Mouse (Mus musculus): ENCODE results near the gene B3gnt9. TPM values are rescaled to one million over a fixed set of nuclear protein-coding genes. Genes with fewer than 3 reads are reported as not detected.
A peak's percentile ranks its signal among the peaks of the same experiment; 100 is the strongest.
"Not testable (repeated sequence)": the region's sequence is repeated elsewhere in the genome, so short reads cannot be mapped to it uniquely, and the experiment has no call there.

The B3gnt9 gene
- polyA plus RNA-seq, 1 experiment from 2014 or later, result 13.5 TPM

GRCm38 (mm10) chr8:105291802-105292201 is 36.8 kb upstream of the B3gnt9 start:
- H3K4me2 ChIP-seq; H3K4me3 ChIP-seq (replicated peaks); H3K36me3 ChIP-seq; H3K9ac ChIP-seq; ATAC-seq (replicated peaks; ENCODE audit: low FRiP score); H3K27ac ChIP-seq; H3K9me3 ChIP-seq (replicated peaks): not testable (repeated sequence)
- 68% methylated on average over 3 of the region's 3 CpGs for WGBS
- peaks cover 39% of the 10 kb centered on the region for H3K4me1 ChIP-seq
- H3K27me3 ChIP-seq, result peaks cover 11% of the 10 kb centered on the region

DNA sequence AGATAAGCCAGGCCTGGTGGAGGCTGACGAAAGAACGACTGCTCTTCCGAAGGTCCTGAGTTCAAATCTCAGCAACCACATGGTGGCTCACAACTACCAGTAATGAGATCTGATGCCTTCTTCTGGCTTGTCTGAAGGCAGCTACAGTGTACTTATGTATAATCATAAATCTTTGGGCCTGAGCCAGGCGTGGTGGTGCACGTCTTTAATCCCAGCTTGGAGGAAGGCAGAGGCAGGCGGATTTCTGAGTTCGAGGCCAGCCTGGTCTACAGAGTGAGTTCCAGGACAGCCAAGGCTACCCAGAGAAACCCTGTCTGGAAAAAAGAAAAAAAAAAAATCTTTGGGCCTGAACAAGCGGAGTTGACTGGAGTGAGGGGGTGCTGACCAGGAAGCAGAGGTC is 36.4 kb upstream of the B3gnt9 start:
- not testable (repeated sequence) for ATAC-seq (replicated peaks; ENCODE audit: low FRiP score); H3K4me3 ChIP-seq (replicated peaks); H3K4me2 ChIP-seq; H3K9ac ChIP-seq; H3K9me3 ChIP-seq (replicated peaks); H3K36me3 ChIP-seq; H3K27ac ChIP-seq
- 82% methylated on average over 8 of the region's 8 CpGs for WGBS
- peaks cover 11% of the 10 kb centered on the region for H3K27me3 ChIP-seq
- peaks cover 35% of the 10 kb centered on the region for H3K4me1 ChIP-seq

DNA sequence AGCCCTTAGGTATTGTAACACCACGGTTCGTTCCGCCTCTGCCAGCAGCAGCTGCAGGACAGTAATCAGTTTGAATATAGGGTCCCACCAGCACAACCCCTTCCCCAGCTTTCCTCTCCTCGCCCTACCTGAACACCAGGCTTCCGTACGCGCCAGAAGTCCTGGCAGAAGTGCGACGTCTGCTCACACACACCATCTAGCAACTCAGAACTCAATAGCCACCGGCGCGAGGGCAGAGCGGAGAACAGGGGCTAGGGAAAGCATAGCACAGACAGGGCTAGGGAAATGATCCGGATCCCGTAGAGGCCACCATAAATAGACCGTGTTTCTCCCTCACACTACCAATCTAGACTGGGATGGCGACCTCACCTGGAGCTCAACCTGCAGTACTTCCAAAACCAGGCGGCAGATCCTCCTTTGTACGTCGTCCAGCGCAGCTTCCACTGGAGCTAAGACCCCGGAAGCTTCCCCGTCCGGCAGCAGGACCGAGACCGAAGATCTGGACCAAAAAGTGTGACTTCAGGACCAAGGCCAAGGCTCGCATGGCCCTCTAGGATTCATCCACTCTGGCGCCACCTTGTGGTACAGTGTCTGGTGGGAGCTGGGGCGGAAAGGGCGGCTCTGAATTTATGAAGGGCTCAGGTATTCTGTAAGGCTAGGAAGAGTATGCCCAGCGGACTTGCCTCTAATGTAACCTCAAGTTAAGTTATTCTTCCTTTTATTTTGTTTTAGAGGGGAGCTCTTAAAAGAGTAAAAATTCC is 35.8 kb upstream of the B3gnt9 start:
- Histone ChIP-seq H3K4me2 (peak overlapping the region; percentile 87), H3K9ac (no peak overlapping the region), H3K4me3 (replicated peaks) (peak overlapping the region; percentile 59), H3K4me1 (peaks cover 32% of the 10 kb centered on the region), H3K27me3 (peaks cover 11% of the 10 kb centered on the region), H3K27ac (no peak overlapping the region), H3K36me3 (no peaks in the 10 kb centered on the region), H3K9me3 (replicated peaks) (no peaks in the 10 kb centered on the region)
- no peak for ATAC-seq (replicated peaks; ENCODE audit: low FRiP score)
- 8% methylated on average over 31 of the region's 31 CpGs for WGBS

- H3K4me3 ChIP-seq (replicated peaks), result peak within 1 kb of the TSS; percentile 59
- H3K27me3 ChIP-seq, result peaks cover 11% of the 10 kb centered on the region
- 2% methylated on average over 43 of the region's 43 CpGs for WGBS
- no peaks in the 10 kb centered on the region for H3K36me3 ChIP-seq
- H3K27ac ChIP-seq, result peak within 1 kb of the TSS; percentile 85
- H3K4me2 ChIP-seq, result peak within 1 kb of the TSS; percentile 87
- ATAC-seq (replicated peaks; ENCODE audit: low FRiP score), result peak; percentile 15
- peak within 1 kb of the TSS; percentile 47 for H3K9ac ChIP-seq
- peaks cover 32% of the 10 kb centered on the region for H3K4me1 ChIP-seq
- H3K9me3 ChIP-seq (replicated peaks), result no peaks in the 10 kb centered on the region
Observed at GRCm38 (mm10) chr8:105289805-105290460, 35.0 kb upstream of the B3gnt9 start, which contains the start of gene 4931428F04Rik. Gene 4931428F04Rik, minus strand, starts transcription at chr8:105289864.

DNA sequence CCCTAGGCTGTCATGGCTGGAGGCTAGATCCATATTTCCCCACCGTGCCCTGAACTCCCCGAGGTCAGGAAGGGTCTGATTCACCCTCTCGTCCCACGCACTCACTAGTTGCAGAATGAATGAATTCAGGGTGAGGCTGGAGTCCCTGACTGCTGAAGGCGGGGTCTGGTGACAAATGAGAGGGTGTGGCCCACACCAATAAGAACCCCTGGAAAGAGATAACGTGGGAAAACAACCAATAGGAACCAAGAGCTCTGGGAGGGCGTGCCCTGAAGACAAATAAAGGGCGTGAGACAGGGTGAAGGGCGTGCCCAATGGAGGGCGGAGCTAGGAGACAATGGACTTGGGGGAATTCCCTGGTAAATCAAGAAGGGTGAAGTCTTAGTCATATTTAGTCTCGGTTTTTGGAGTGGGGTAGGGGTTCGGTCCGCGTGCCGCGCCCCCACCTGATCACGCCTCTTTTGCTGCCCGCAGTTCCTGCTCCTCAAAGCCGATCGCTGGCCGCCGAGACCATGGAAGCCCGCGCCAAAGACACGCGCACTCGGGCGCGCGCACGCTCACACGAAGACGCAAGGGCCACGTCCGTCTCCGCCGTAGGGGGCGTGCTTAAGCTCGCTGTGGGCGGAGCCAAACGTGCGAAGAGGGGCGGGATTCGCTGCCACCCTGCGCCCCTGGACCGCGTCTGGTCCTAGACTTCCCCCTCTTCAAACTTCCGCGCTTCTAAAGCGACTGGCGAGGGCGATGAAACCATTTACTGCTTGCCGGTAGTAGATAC is 34.2 kb upstream of the B3gnt9 start:
- peaks cover 29% of the 10 kb centered on the region for H3K4me1 ChIP-seq

GRCm38 (mm10) chr8:105288231-105288630 is 33.3 kb upstream of the B3gnt9 start:
- peak overlapping the region; percentile 87 for H3K4me2 ChIP-seq
- H3K4me3 ChIP-seq (replicated peaks), result peak overlapping the region; percentile 59; the same call in 1 of the 2 replicates
- H3K27me3 ChIP-seq, result peaks cover 11% of the 10 kb centered on the region
- H3K27ac ChIP-seq, result no peak overlapping the region
- no peak for ATAC-seq (replicated peaks; ENCODE audit: low FRiP score)
- no peaks in the 10 kb centered on the region; the same call in 1 of the 2 replicates for H3K36me3 ChIP-seq
- no peak overlapping the region for H3K9ac ChIP-seq
- no peaks in the 10 kb centered on the region for H3K9me3 ChIP-seq (replicated peaks)
- WGBS, result 79% methylated on average over 5 of the region's 5 CpGs
- peaks cover 29% of the 10 kb centered on the region for H3K4me1 ChIP-seq

More for the DNA sequence above, 34.2 kb upstream of the B3gnt9 start:
- Histone ChIP-seq H3K27ac (peak overlapping the region; percentile 85), H3K9ac (peak overlapping the region; percentile 47), H3K9me3 (replicated peaks) (no peaks in the 10 kb centered on the region), H3K36me3 (no peaks in the 10 kb centered on the region; the same call in 1 of the 2 replicates), H3K4me3 (replicated peaks) (peak overlapping the region; percentile 59), H3K4me2 (peak overlapping the region; percentile 87), H3K27me3 (peaks cover 11% of the 10 kb centered on the region)
- under 1% methylated on average over 53 of the region's 53 CpGs for whole genome bisulfite sequencing
- peak; percentile 93 for ATAC-seq (replicated peaks; ENCODE audit: low FRiP score)

DNA sequence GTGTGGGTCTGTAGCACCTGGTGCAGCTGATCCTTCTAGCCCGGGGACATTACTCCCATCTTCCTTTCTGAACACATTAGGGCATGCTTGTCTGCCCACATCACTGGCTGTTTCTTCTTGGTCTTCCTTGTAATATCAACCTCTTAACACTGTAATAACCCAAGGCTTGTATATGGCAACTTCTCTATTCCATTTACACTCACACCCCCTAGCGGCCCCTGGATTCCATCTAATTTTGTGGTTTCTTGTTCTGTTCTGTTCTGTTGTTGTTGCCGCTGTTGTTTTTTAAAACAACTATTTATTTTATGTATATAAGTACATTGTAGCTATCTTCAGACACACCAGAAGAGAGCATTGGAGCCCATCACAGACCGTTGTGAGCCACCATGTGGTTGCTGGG is 32.0 kb upstream of the B3gnt9 start:
- no peak overlapping the region for H3K27ac ChIP-seq
- no peak overlapping the region for H3K4me2 ChIP-seq
- peaks cover 29% of the 10 kb centered on the region for H3K4me1 ChIP-seq
- no peak overlapping the region for H3K4me3 ChIP-seq (replicated peaks)
- no peaks in the 10 kb centered on the region for H3K9me3 ChIP-seq (replicated peaks)
- no peak for ATAC-seq (replicated peaks; ENCODE audit: low FRiP score)
- peaks cover 11% of the 10 kb centered on the region for H3K27me3 ChIP-seq
- H3K36me3 ChIP-seq, result peaks cover 4% of the 10 kb centered on the region
- WGBS, result 88% methylated on average over 4 of the region's 4 CpGs
- H3K9ac ChIP-seq, result no peak overlapping the region

GRCm38 (mm10) chr8:105285514-105285913 is 30.6 kb upstream of the B3gnt9 start:
- no peak for ATAC-seq (replicated peaks; ENCODE audit: low FRiP score)
- Histone ChIP-seq H3K4me3 (replicated peaks) (no peak overlapping the region), H3K4me2 (no peak overlapping the region), H3K36me3 (peaks cover 9% of the 10 kb centered on the region), H3K27ac (no peak overlapping the region), H3K27me3 (peaks cover 13% of the 10 kb centered on the region), H3K9ac (no peak overlapping the region), H3K9me3 (replicated peaks) (no peaks in the 10 kb centered on the region), H3K4me1 (peaks cover 25% of the 10 kb centered on the region)
- WGBS, result 46% methylated on average over 12 of the region's 12 CpGs

- Histone ChIP-seq H3K36me3 (peaks cover 12% of the 10 kb centered on the region), H3K4me1 (peaks cover 14% of the 10 kb centered on the region), H3K4me2 (no peak overlapping the region), H3K27me3 (peaks cover 30% of the 10 kb centered on the region), H3K4me3 (replicated peaks) (no peak overlapping the region), H3K9me3 (replicated peaks) (no peaks in the 10 kb centered on the region), H3K27ac (no peak overlapping the region), H3K9ac (no peak overlapping the region)
- peak; percentile 44 for ATAC-seq (replicated peaks; ENCODE audit: low FRiP score)
- 27% methylated on average over 23 of the region's 23 CpGs for WGBS
Observed at GRCm38 (mm10) chr8:105283074-105283473, 28.1 kb upstream of the B3gnt9 start.

- H3K4me2 ChIP-seq, result no peak overlapping the region
- peaks cover 38% of the 10 kb centered on the region for H3K27me3 ChIP-seq
- no peaks in the 10 kb centered on the region for H3K9me3 ChIP-seq (replicated peaks)
- H3K9ac ChIP-seq, result no peak overlapping the region
- no peak overlapping the region for H3K4me3 ChIP-seq (replicated peaks)
- no peak overlapping the region for H3K27ac ChIP-seq
- peaks cover 11% of the 10 kb centered on the region for H3K4me1 ChIP-seq
- no peak for ATAC-seq (replicated peaks; ENCODE audit: low FRiP score)
- 83% methylated on average over 4 of the region's 4 CpGs for WGBS
- peaks cover 12% of the 10 kb centered on the region for H3K36me3 ChIP-seq
Observed at GRCm38 (mm10) chr8:105282239-105282638, 27.3 kb upstream of the B3gnt9 start.

- Histone ChIP-seq H3K36me3 (peaks cover 12% of the 10 kb centered on the region), H3K27me3 (peaks cover 42% of the 10 kb centered on the region), H3K9me3 (replicated peaks) (no peaks in the 10 kb centered on the region), H3K4me2 (no peak overlapping the region), H3K4me1 (peaks cover 11% of the 10 kb centered on the region), H3K27ac (no peak overlapping the region), H3K4me3 (replicated peaks) (no peak overlapping the region), H3K9ac (no peak overlapping the region)
- WGBS, result 85% methylated on average over 12 of the region's 12 CpGs
- no peak for ATAC-seq (replicated peaks; ENCODE audit: low FRiP score)
Observed at GRCm38 (mm10) chr8:105281821-105282220, 26.9 kb upstream of the B3gnt9 start.

- H3K4me2 ChIP-seq, result no peak overlapping the region
- H3K4me3 ChIP-seq (replicated peaks), result no peak overlapping the region
- H3K27me3 ChIP-seq, result peaks cover 55% of the 10 kb centered on the region
- peaks cover 12% of the 10 kb centered on the region for H3K36me3 ChIP-seq
- WGBS, result 73% methylated on average over 3 of the region's 3 CpGs
- H3K9me3 ChIP-seq (replicated peaks), result no peaks in the 10 kb centered on the region
- peaks cover 23% of the 10 kb centered on the region for H3K4me1 ChIP-seq
- no peak overlapping the region for H3K9ac ChIP-seq
- no peak overlapping the region for H3K27ac ChIP-seq
- ATAC-seq (replicated peaks; ENCODE audit: low FRiP score), result no peak
Observed at GRCm38 (mm10) chr8:105280567-105280966, 25.6 kb upstream of the B3gnt9 start.
